Mouse (Mus musculus) c-Kit-positive CD71-positive TER-119-positive erythroid progenitor cells, embryonic 14.5 days (primary cell): ENCODE measurements around the gene Gm21773.
"Not testable (repeated sequence)": the region's sequence is repeated elsewhere in the genome, so short reads cannot be mapped to it uniquely, and the experiment has no call there.

Source experiments
- DNase-seq: peaks from one replicate; pipeline ENCODE4 v3.0.0-alpha.2; 2013; ENCODE audit warnings: low spot score

Gm21773 gene

DNA sequence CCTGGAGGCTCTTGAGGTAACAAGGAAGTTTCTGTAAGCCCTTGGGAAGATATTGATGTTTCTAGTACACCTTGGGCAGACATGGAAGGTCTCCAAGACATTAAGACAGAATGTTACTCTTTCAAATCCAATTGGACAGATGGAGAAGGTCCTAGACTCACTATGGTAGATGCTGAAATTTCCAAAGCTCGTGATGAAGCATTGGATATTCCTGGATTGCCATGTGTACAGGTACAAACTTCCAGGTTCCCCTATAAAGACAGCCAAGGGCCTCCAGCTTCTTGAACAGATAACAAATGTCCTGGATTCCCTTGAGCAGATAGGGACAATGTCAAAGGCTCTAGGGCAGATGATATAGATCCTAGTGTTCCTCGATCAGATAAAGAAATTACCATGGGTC lies at the start of gene Gm21773:
Gene Gm21773, minus strand, starts transcription at position 101 of the 400 bp plus-strand sequence.
- DNase-seq = not testable (repeated sequence)
